Mouse (Mus musculus): ENCODE results near the gene Tcf25.

- TF ChIP-seq GATA1 (IDR thresholded peaks at IDR 0.05; ENCODE audit: low read length) (no peak), TAL1 (IDR thresholded peaks at IDR 0.05; ENCODE audit: low read length) (no peak)
Observed at GRCm38 (mm10) chr8:123442871-123443575, 69.5 kb downstream of the Tcf25 start.

All from erythroblast, embryonic 14.5 days (primary cell).